16 mouse cellular contexts compared by ENCODE assay signal in the genomic region with DNA sequence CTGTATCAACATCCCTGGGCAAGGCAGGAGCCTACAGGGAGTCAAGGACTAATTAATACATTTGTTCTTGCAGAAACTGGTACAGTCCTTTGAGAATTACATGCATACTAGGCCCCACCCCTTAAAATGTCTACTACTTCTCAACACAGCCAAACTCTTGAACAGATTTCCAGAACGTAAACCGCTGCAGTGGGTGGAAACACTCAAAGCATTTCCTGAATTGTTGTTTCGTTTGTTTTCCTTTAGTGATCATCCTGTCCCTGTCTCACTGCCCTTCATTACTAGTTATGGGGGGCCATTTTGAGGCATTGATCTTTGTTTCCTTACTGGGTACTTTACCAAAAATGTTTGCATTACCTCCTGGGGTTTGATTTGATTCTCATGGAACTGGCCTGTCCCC.
"Had no signal": no experiment of that assay in that cellular context is flagged by ENCODE, and none has a peak within 500 bp of the region (broad histone marks: within the 10 kb centered on the region; RNA-seq: fewer than 3 reads in every experiment).

No protein-coding gene starts in this region.

- H3K9ac ChIP-seq: limb, embryonic 13.5 days; liver, embryonic 15.5 days; lung, embryonic 14.5 days; neural tube, embryonic 12.5 days had no signal

- H3K4me2 ChIP-seq: limb, embryonic 13.5 days; liver, embryonic 15.5 days; lung, embryonic 14.5 days; neural tube, embryonic 12.5 days had no signal

- H3K9me3 ChIP-seq: limb, embryonic 13.5 days; liver, embryonic 15.5 days; midbrain, embryonic 10.5 days; neural tube, embryonic 12.5 days had no signal

- H3K27me3 ChIP-seq: limb, embryonic 13.5 days; liver, embryonic 15.5 days; neural tube, embryonic 12.5 days had no signal

- H3K4me3 ChIP-seq: layer of hippocampus, adult 2 months; limb, embryonic 13.5 days; liver, embryonic 15.5 days; midbrain, embryonic 10.5 days; myocyte; neural tube, embryonic 12.5 days had no signal

- H3K27ac ChIP-seq: layer of hippocampus, adult 2 months; limb, embryonic 13.5 days; liver, embryonic 15.5 days; neural tube, embryonic 12.5 days; stomach, postnatal 0 days had no signal

- DNase-seq: kidney, postnatal 10 days; kidney, postnatal 4 days; left cerebral cortex, postnatal 4 days; lung, embryonic 14.5 days; lung, postnatal 10 days; lung, postnatal 4 days; midbrain, embryonic 14.5 days; right cerebral cortex, postnatal 4 days; thymus, adult 2 months had no signal

- H3K36me3 ChIP-seq: limb, embryonic 13.5 days; liver, embryonic 15.5 days; midbrain, embryonic 10.5 days; neural tube, embryonic 12.5 days had no signal
